Mouse (Mus musculus) forelimb bud, embryonic 11.5 days (tissue): ENCODE results near the gene Elavl1.
"Not testable (repeated sequence)": the region's sequence is repeated elsewhere in the genome, so short reads cannot be mapped to it uniquely, and the experiment has no call there.

Experiments used
- DNase-seq: peaks from one replicate; pipeline ENCODE4 v3.0.0-alpha.2; 2012; ENCODE audit warnings: low read depth, low spot score

Elavl1 gene

GRCm38 (mm10) chr8:4258678-4259077 is 66.5 kb downstream of the Elavl1 start:
- peak; percentile 64 for DNase-seq

- DNase-seq: peak; percentile 86
Measured at GRCm38 (mm10) chr8:4258233-4258632, 67.0 kb downstream of the Elavl1 start.

- no peak for DNase-seq
Measured at GRCm38 (mm10) chr8:4257350-4257749, 67.9 kb downstream of the Elavl1 start.

- DNase-seq: no peak
Measured at GRCm38 (mm10) chr8:4256911-4257310, 68.3 kb downstream of the Elavl1 start.

- DNase-seq: not testable (repeated sequence)
Measured at GRCm38 (mm10) chr8:4255471-4255870, 69.7 kb downstream of the Elavl1 start.

GRCm38 (mm10) chr8:4254001-4254400 is 71.2 kb downstream of the Elavl1 start:
- DNase-seq: no peak

- peak; percentile 89 for DNase-seq
Measured at GRCm38 (mm10) chr8:4252934-4253841, 72.0 kb downstream of the Elavl1 start, which contains the start of gene Snapc2. Gene Snapc2, plus strand, starts transcription at chr8:4253080.

GRCm38 (mm10) chr8:4252116-4252760 is 73.0 kb downstream of the Elavl1 start:
- no peak for DNase-seq

GRCm38 (mm10) chr8:4250306-4250970 is 74.8 kb downstream of the Elavl1 start:
- DNase-seq: peak; percentile 80

GRCm38 (mm10) chr8:4249213-4249612 is 76.0 kb downstream of the Elavl1 start:
- no peak for DNase-seq

- DNase-seq: no peak
Measured at GRCm38 (mm10) chr8:4247951-4248540, 77.2 kb downstream of the Elavl1 start, which contains the start of gene Tgfbr3l. Gene Tgfbr3l, plus strand, starts transcription at chr8:4248214.

- no peak for DNase-seq
Measured at GRCm38 (mm10) chr8:4247241-4247640, 78.0 kb downstream of the Elavl1 start.

GRCm38 (mm10) chr8:4245737-4246136 is 79.5 kb downstream of the Elavl1 start:
- no peak for DNase-seq

- no peak for DNase-seq
Measured at GRCm38 (mm10) chr8:4245061-4245460, 80.2 kb downstream of the Elavl1 start.

GRCm38 (mm10) chr8:4239193-4239890 is 85.9 kb downstream of the Elavl1 start:
- DNase-seq: no peak

- DNase-seq: peak; percentile 100
Measured at GRCm38 (mm10) chr8:4238434-4239192, 86.6 kb downstream of the Elavl1 start, which contains the start of the genes Map2k7 and Gm49320. Gene Map2k7, plus strand, starts transcription at chr8:4238740. Gene Gm49320, plus strand, starts transcription at chr8:4238865.

- DNase-seq: no peak
Measured at GRCm38 (mm10) chr8:4237814-4238433, 87.3 kb downstream of the Elavl1 start.
